Mouse (Mus musculus): Measurements from ENCODE around the gene Vdac1.

The Vdac1 gene

GRCm38 (mm10) chr11:52419861-52420260 is 59.2 kb downstream of the Vdac1 start:
- no peak for DNase-seq (ENCODE audit: low read depth, low spot score)

- no peak for DNase-seq (ENCODE audit: low read depth, low spot score)
Observed at GRCm38 (mm10) chr11:52420296-52421052, 59.8 kb downstream of the Vdac1 start.

GRCm38 (mm10) chr11:52421053-52421778 is 60.6 kb downstream of the Vdac1 start:
- peak; percentile 82 for DNase-seq (ENCODE audit: low read depth, low spot score)

GRCm38 (mm10) chr11:52429440-52429839 is 68.8 kb downstream of the Vdac1 start:
- DNase-seq (ENCODE audit: low read depth, low spot score) = no peak

- no peak for DNase-seq (ENCODE audit: low read depth, low spot score)
Observed at GRCm38 (mm10) chr11:52431594-52431993, 70.9 kb downstream of the Vdac1 start.

- no peak for DNase-seq (ENCODE audit: low read depth, low spot score)
Observed at GRCm38 (mm10) chr11:52432148-52432547, 71.5 kb downstream of the Vdac1 start.

GRCm38 (mm10) chr11:52433076-52433796 is 72.6 kb downstream of the Vdac1 start:
- no peak for DNase-seq (ENCODE audit: low read depth, low spot score)

- DNase-seq (ENCODE audit: low read depth, low spot score) = no peak
Observed at GRCm38 (mm10) chr11:52433797-52434195, 73.1 kb downstream of the Vdac1 start.

GRCm38 (mm10) chr11:52435466-52435865 is 74.8 kb downstream of the Vdac1 start:
- no peak for DNase-seq (ENCODE audit: low read depth, low spot score)

- DNase-seq (ENCODE audit: low read depth, low spot score) = peak; percentile 54
Observed at GRCm38 (mm10) chr11:52437123-52437522, 76.5 kb downstream of the Vdac1 start.

All from ES-CJ7 (cell line).